Mouse (Mus musculus) lung, postnatal 0 days (tissue): ENCODE measurements around the gene Ptprb.

Source experiments
- CTCF ChIP-seq: IDR thresholded peaks from 2 replicates; pipeline ENCODE4 v1.5.1; 2016; ENCODE audit warnings: antibody characterized with exemption, mild to moderate bottlenecking
- EP300 ChIP-seq: IDR thresholded peaks from 2 replicates; pipeline ENCODE4 v1.6.1; 2016; ENCODE audit warnings: antibody characterized with exemption, mild to moderate bottlenecking, control low read depth

GRCm38 (mm10) chr10:116296439-116296838 lies 21.1 kb downstream of the Ptprb start:
- TF ChIP-seq EP300 (no peak), CTCF (no peak)
